Comparison of ENCODE assay signal across 8 mouse cellular contexts in the genomic region with DNA sequence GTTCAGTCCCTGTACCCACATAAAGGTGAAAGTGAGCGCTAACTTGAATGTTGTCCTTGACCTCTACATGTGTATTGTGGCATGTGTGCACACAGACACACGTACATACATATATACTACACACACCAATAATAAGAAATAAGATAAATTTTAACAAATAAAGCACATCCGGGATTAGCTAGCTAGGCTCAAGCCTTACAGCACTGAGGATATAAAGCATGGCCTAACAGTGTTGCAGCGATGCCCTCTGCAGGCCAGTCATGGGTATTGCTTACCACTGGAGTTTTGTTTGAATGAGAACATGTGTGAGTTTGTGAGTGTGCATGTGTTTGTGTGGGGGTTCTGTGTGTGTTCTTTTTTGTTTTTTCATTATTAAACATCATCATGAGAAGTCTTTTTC. TPM values are rescaled to one million over a fixed set of nuclear protein-coding genes. Genes with fewer than 3 reads are reported as not detected.
A peak's percentile ranks its signal among the peaks of the same experiment; 100 is the strongest.
DNase-seq lines count a peak whose midpoint lies in the region; ATAC-seq and TF ChIP-seq lines count a peak whose summit lies in the region.
"Had no signal": no experiment of that assay in that cellular context is flagged by ENCODE, and none has a peak within 500 bp of the region (broad histone marks: within the 10 kb centered on the region; RNA-seq: fewer than 3 reads in every experiment).

No protein-coding gene starts in this region.

- WGBS in liver, embryonic 12.5 days (ENCODE audit: insufficient replicate concordance): 52% methylated on average over 4 of the region's 4 CpGs
- WGBS in intestine, embryonic 15.5 days: 74% methylated on average over 4 of the region's 4 CpGs

- no peak for ATAC-seq in liver, embryonic 12.5 days
- ATAC-seq in intestine, embryonic 15.5 days: 0 out of 2 replicates have a peak, but pooled peaks have one; percentile 25

- peak; percentile 29 for DNase-seq in liver
- peak; percentile 31 for DNase-seq in MEL-GATA-1-ER (ENCODE audit: extremely low read depth, low read depth)
- peak; percentile 29 for DNase-seq in naive thymus-derived CD4-positive, alpha-beta T cell, adult 2 months (ENCODE audit: low read depth)
- DNase-seq in gastrocnemius, adult 8-10 months (ENCODE audit: low spot score in 2 of 2): no peak

- no peaks in the 10 kb centered on the region for H3K27me3 ChIP-seq in liver, embryonic 12.5 days (replicated peaks)
- H3K27me3 ChIP-seq in intestine, embryonic 15.5 days (replicated peaks): no peaks in the 10 kb centered on the region
- H3K27me3 ChIP-seq: heart, embryonic 13.5 days had no signal

- peak; percentile 78 for TF ChIP-seq CTCF in cortical plate, adult 2 months (IDR thresholded peaks at IDR 0.05; ENCODE audit: extremely low read depth, insufficient read depth, low read length)

- no peak overlapping the region for H3K4me2 ChIP-seq in liver, embryonic 12.5 days
- H3K4me2 ChIP-seq in intestine, embryonic 15.5 days (replicated peaks): no peak overlapping the region
- H3K4me2 ChIP-seq: heart, embryonic 13.5 days had no signal

- no peak overlapping the region for H3K4me3 ChIP-seq in liver, embryonic 12.5 days
- no peak overlapping the region for H3K4me3 ChIP-seq in cortical plate, adult 2 months (ENCODE audit: insufficient read depth, low read length)
- no peak overlapping the region for H3K4me3 ChIP-seq in intestine, embryonic 15.5 days (replicated peaks)
- H3K4me3 ChIP-seq: heart, embryonic 13.5 days had no signal

- H3K27ac ChIP-seq in liver, embryonic 12.5 days: no peak overlapping the region
- no peak overlapping the region for H3K27ac ChIP-seq in cortical plate, adult 2 months (ENCODE audit: insufficient read depth, low read length)
- no peak overlapping the region for H3K27ac ChIP-seq in intestine, embryonic 15.5 days
- H3K27ac ChIP-seq: heart, embryonic 13.5 days had no signal

- no peaks in the 10 kb centered on the region for H3K9me3 ChIP-seq in liver, embryonic 12.5 days (replicated peaks)
- no peaks in the 10 kb centered on the region for H3K9me3 ChIP-seq in intestine, embryonic 15.5 days
- H3K9me3 ChIP-seq: heart, embryonic 13.5 days had no signal

- TF ChIP-seq POLR2A in cortical plate, adult 2 months (IDR thresholded peaks at IDR 0.05; ENCODE audit: extremely low read depth, insufficient read depth, low read length): no peak

- peaks cover 49% of the 10 kb centered on the region for H3K36me3 ChIP-seq in liver, embryonic 12.5 days
- H3K36me3 ChIP-seq in intestine, embryonic 15.5 days: peaks cover 27% of the 10 kb centered on the region

- H3K4me1 ChIP-seq in liver, embryonic 12.5 days: peaks cover 8% of the 10 kb centered on the region; the same call in 1 of the 2 replicates
- H3K4me1 ChIP-seq in cortical plate, adult 2 months (ENCODE audit: control insufficient read depth, insufficient read depth, low read length): no peaks in the 10 kb centered on the region
- H3K4me1 ChIP-seq in intestine, embryonic 15.5 days (replicated peaks): no peaks in the 10 kb centered on the region

- H3K9ac ChIP-seq in liver, embryonic 12.5 days: no peak overlapping the region
- no peak overlapping the region for H3K9ac ChIP-seq in intestine, embryonic 15.5 days
- H3K9ac ChIP-seq: heart, embryonic 13.5 days had no signal

RNA-seq across cellular contexts. Expression of a gene that starts 47.2 kb away (rescaled TPM):
- polyA plus RNA-seq in liver, embryonic 12.5 days (2016; fragmentation: Nextera tagmentation; extraction: Ambion mirVana): 31.2 and 32.5 TPM in 2 replicates
- polyA plus RNA-seq in cortical plate, adult 2 months (2012; rRNA removed): 52.2 and 53.0 TPM in 2 replicates
- 76.5 and 84.0 TPM in 2 replicates for polyA plus RNA-seq in intestine, embryonic 15.5 days (2015; fragmentation: Nextera tagmentation; extraction: Ambion mirVana)
- 10 to 100 TPM; 64.6 to 68.1 (median 66.6) TPM for total RNA-seq in gastrocnemius, adult 8-10 months (2022)

RNA-seq across cellular contexts. Expression of a gene that starts 48.6 kb away (rescaled TPM):
- 27.3 and 28.2 TPM in 2 replicates for polyA plus RNA-seq in liver, embryonic 12.5 days (2016; fragmentation: Nextera tagmentation; extraction: Ambion mirVana)
- 9.2 and 10.5 TPM in 2 replicates for polyA plus RNA-seq in cortical plate, adult 2 months (2012; rRNA removed)
- 20.4 and 23.8 TPM in 2 replicates for polyA plus RNA-seq in intestine, embryonic 15.5 days (2015; fragmentation: Nextera tagmentation; extraction: Ambion mirVana)
- 1 to 10 TPM; 3.9 to 5.9 (median 5.4) TPM for total RNA-seq in gastrocnemius, adult 8-10 months (2022)

Comparison
In these comparisons a context has a peak if more than half of its experiments do, and no peak if none do; other contexts are left out.
1. DNase-seq: peak in liver (single experiment), MEL-GATA-1-ER (single experiment) and naive thymus-derived CD4-positive, alpha-beta T cell, adult 2 months (single experiment); none in gastrocnemius, adult 8-10 months (0 of 2).